In genomic region chrX:142902599-142902998, GRCm38 (mm10) we compare ENCODE assay signal across 23 mouse cellular contexts.
DNase-seq lines count a peak whose midpoint lies in the region; ATAC-seq and TF ChIP-seq lines count a peak whose summit lies in the region.
"Had no signal": no experiment of that assay in that cellular context is flagged by ENCODE, and none has a peak within 500 bp of the region (broad histone marks: within the 10 kb centered on the region; RNA-seq: fewer than 3 reads in every experiment).

No protein-coding gene starts in this region.

- dilution Hi-C loops in CH12.LX (cut with MboI; ENCODE audit: extremely low pct_ligation_motif_present, extremely low pct_unique_long_range_greater_than_20kb, low sequenced_read_pairs): no loop called here

- DNase-seq in kidney, adult 2 months: peak; percentile 23
- DNase-seq in kidney, adult 18-20 months: no peak
- no peak for DNase-seq in CH12.LX (ENCODE audit: extremely low read depth)
- DNase-seq in hindbrain, embryonic 10.5 days (ENCODE audit: low spot score): no peak
- DNase-seq in layer of hippocampus, adult 18-20 months (ENCODE audit: low spot score in 2 of 2): no peak
- DNase-seq: adrenal gland, adult 8-10 months; cerebellum, adult 18-20 months; cerebellum, postnatal 14 days; gastrocnemius, adult 2 months; heart, postnatal 36 days; liver, embryonic 13.5 days; thymus, adult 2 months; thymus, postnatal 4 days had no signal

- TF ChIP-seq POLR2A in kidney, adult 2 months (IDR thresholded peaks at IDR 0.05; ENCODE audit: low read depth, low read length): no peak
- TF ChIP-seq POLR2A in CH12.LX (IDR thresholded peaks at IDR 0.05; ENCODE audit: low read depth, low read length): no peak

- no peak overlapping the region for H3K9ac ChIP-seq in CH12.LX (ENCODE audit: insufficient read depth, low read depth)
- H3K9ac ChIP-seq in intestine, embryonic 15.5 days: no peak overlapping the region
- H3K9ac ChIP-seq in stomach, embryonic 15.5 days: no peak overlapping the region
- H3K9ac ChIP-seq: embryonic facial prominence, embryonic 12.5 days; heart, embryonic 15.5 days; hindbrain, embryonic 14.5 days; liver, embryonic 13.5 days had no signal

- H3K27ac ChIP-seq in kidney, adult 2 months (ENCODE audit: insufficient read depth, low read depth, low read length): no peak overlapping the region
- H3K27ac ChIP-seq in CH12.LX (ENCODE audit: insufficient read depth, low read depth): peak overlapping the region; percentile 41
- no peak overlapping the region for H3K27ac ChIP-seq in intestine, embryonic 15.5 days
- H3K27ac ChIP-seq in stomach, embryonic 15.5 days: no peak overlapping the region
- H3K27ac ChIP-seq in hindbrain, embryonic 10.5 days: no peak overlapping the region
- H3K27ac ChIP-seq: embryonic facial prominence, embryonic 12.5 days; gastrocnemius, adult 2 months; heart, embryonic 15.5 days; hindbrain, embryonic 14.5 days; kidney, postnatal 0 days; limb, embryonic 10.5 days; liver, embryonic 13.5 days; macrophage; midbrain, embryonic 10.5 days had no signal

- TF ChIP-seq RAD21 in CH12.LX (IDR thresholded peaks at IDR 0.05; ENCODE audit: low read depth, low read length): no peak

- H3K4me2 ChIP-seq in CH12.LX (ENCODE audit: insufficient read depth, low read depth, poor library complexity, severe bottlenecking): peak overlapping the region; percentile 67
- H3K4me2 ChIP-seq in intestine, embryonic 15.5 days (replicated peaks): no peak overlapping the region
- no peak overlapping the region for H3K4me2 ChIP-seq in stomach, embryonic 15.5 days
- H3K4me2 ChIP-seq: embryonic facial prominence, embryonic 12.5 days; heart, embryonic 15.5 days; hindbrain, embryonic 14.5 days; liver, embryonic 13.5 days had no signal

- H3K4me3 ChIP-seq in kidney, adult 2 months (ENCODE audit: insufficient read depth, low read depth, low read length): no peak overlapping the region
- H3K4me3 ChIP-seq in CH12.LX (replicated peaks in 1 of 3; ENCODE audit: low read depth in 2 of 3, low read length in 2 of 3, poor library complexity in 1 of 3): no peak overlapping the region
- no peak overlapping the region for H3K4me3 ChIP-seq in intestine, embryonic 15.5 days (replicated peaks)
- no peak overlapping the region for H3K4me3 ChIP-seq in stomach, embryonic 15.5 days (replicated peaks)
- H3K4me3 ChIP-seq in hindbrain, embryonic 10.5 days: no peak overlapping the region
- H3K4me3 ChIP-seq: embryonic facial prominence, embryonic 12.5 days; gastrocnemius, adult 2 months; heart, embryonic 15.5 days; limb, embryonic 10.5 days; liver, embryonic 13.5 days; midbrain, embryonic 10.5 days had no signal

- no peaks in the 10 kb centered on the region for H3K79me2 ChIP-seq in CH12.LX (replicated peaks; ENCODE audit: control insufficient read depth, extremely low read depth, insufficient read depth, poor library complexity, severe bottlenecking)

- no peak for TF ChIP-seq EP300 in CH12.LX (IDR thresholded peaks at IDR 0.05; ENCODE audit: low read length)

- peak; percentile 53 for ATAC-seq in intestine, embryonic 15.5 days
- peak; percentile 60; the same call in 1 of the 2 replicates for ATAC-seq in stomach, embryonic 15.5 days (ENCODE audit: insufficient read depth, low FRiP score, low read depth)
- ATAC-seq: forebrain, embryonic 14.5 days had no signal

- H3K4me1 ChIP-seq in kidney, adult 2 months (ENCODE audit: control insufficient read depth, insufficient read depth, low read length): peaks cover 8% of the 10 kb centered on the region; the same call in 1 of the 2 replicates
- peaks cover 5 to 17% of the 10 kb centered on the region in 2 experiments; a peak in 2 of 4 replicates for H3K4me1 ChIP-seq in CH12.LX (ENCODE audit: control insufficient read depth in 1 of 2, insufficient read depth in 2 of 2)
- no peaks in the 10 kb centered on the region for H3K4me1 ChIP-seq in intestine, embryonic 15.5 days (replicated peaks)
- no peaks in the 10 kb centered on the region for H3K4me1 ChIP-seq in stomach, embryonic 15.5 days
- H3K4me1 ChIP-seq in hindbrain, embryonic 10.5 days (replicated peaks): no peaks in the 10 kb centered on the region
- H3K4me1 ChIP-seq: embryonic facial prominence, embryonic 12.5 days; heart, embryonic 15.5 days; limb, embryonic 10.5 days; liver, embryonic 13.5 days; midbrain, embryonic 10.5 days had no signal

- H3K36me3 ChIP-seq in kidney, adult 2 months (ENCODE audit: control insufficient read depth, insufficient read depth, low read length): no peaks in the 10 kb centered on the region
- H3K36me3 ChIP-seq in CH12.LX (replicated peaks in 1 of 2; ENCODE audit: control insufficient read depth in 1 of 2, insufficient read depth in 1 of 2, low read length in 1 of 2): no peaks in the 10 kb centered on the region
- H3K36me3 ChIP-seq in intestine, embryonic 15.5 days: no peaks in the 10 kb centered on the region
- no peaks in the 10 kb centered on the region for H3K36me3 ChIP-seq in stomach, embryonic 15.5 days
- H3K36me3 ChIP-seq in hindbrain, embryonic 10.5 days: no peaks in the 10 kb centered on the region
- H3K36me3 ChIP-seq: embryonic facial prominence, embryonic 12.5 days; heart, embryonic 15.5 days; limb, embryonic 10.5 days; liver, embryonic 13.5 days; midbrain, embryonic 10.5 days had no signal

- no peaks in the 10 kb centered on the region for H3K27me3 ChIP-seq in kidney, adult 2 months (replicated peaks; ENCODE audit: control insufficient read depth, insufficient read depth, low read length)
- H3K27me3 ChIP-seq in CH12.LX (replicated peaks): no peaks in the 10 kb centered on the region
- H3K27me3 ChIP-seq in intestine, embryonic 15.5 days (replicated peaks): peaks cover under 1% of the 10 kb centered on the region; the same call in 1 of the 2 replicates
- H3K27me3 ChIP-seq in stomach, embryonic 15.5 days (replicated peaks): no peaks in the 10 kb centered on the region
- H3K27me3 ChIP-seq in hindbrain, embryonic 10.5 days (ENCODE audit: insufficient read depth, poor library complexity, severe bottlenecking): peaks cover 52% of the 10 kb centered on the region
- H3K27me3 ChIP-seq: heart, embryonic 15.5 days; liver, embryonic 13.5 days had no signal

- TF ChIP-seq CTCF in kidney, adult 2 months (conservative IDR thresholded peaks at IDR 0.05; ENCODE audit: insufficient read depth, insufficient read length, low read depth, low read length): no peak
- TF ChIP-seq CTCF in CH12.LX (conservative IDR thresholded peaks at IDR 0.05 in 1 of 2, IDR thresholded peaks at IDR 0.05 in 1 of 2; ENCODE audit: low read depth in 2 of 2, low read length in 2 of 2): no peak

- in situ Hi-C loops in CH12.LX (cut with MboI; ENCODE audit: low pct_ligation_motif_present, low pct_unique_long_range_greater_than_20kb, low sequenced_read_pairs): no loop called here

- no peaks in the 10 kb centered on the region for H3K9me3 ChIP-seq in CH12.LX (replicated peaks; ENCODE audit: low read length)
- H3K9me3 ChIP-seq in intestine, embryonic 15.5 days: no peaks in the 10 kb centered on the region
- H3K9me3 ChIP-seq in stomach, embryonic 15.5 days: no peaks in the 10 kb centered on the region
- no peaks in the 10 kb centered on the region for H3K9me3 ChIP-seq in hindbrain, embryonic 10.5 days
- H3K9me3 ChIP-seq: embryonic facial prominence, embryonic 12.5 days; heart, embryonic 15.5 days; limb, embryonic 10.5 days; liver, embryonic 13.5 days; midbrain, embryonic 10.5 days had no signal

- 29% methylated on average over 2 of the region's 2 CpGs for WGBS in kidney, adult 2 months
- whole genome bisulfite sequencing in intestine, embryonic 15.5 days: 45% methylated on average over 2 of the region's 2 CpGs
- 45% methylated on average over 2 of the region's 2 CpGs for WGBS in stomach, embryonic 15.5 days
- 81% methylated on average over 2 of the region's 2 CpGs for WGBS in hindbrain, embryonic 10.5 days

TF ChIP-seq in CH12.LX, 34 proteins besides CTCF, POLR2A, EP300 and RAD21:
- no peak for TF ChIP-seq MAZ (IDR thresholded peaks at IDR 0.05; ENCODE audit: low read depth, low read length)
- TF ChIP-seq TCF12 (IDR thresholded peaks at IDR 0.05; ENCODE audit: low read depth, low read length): no peak
- TF ChIP-seq ZC3H11A (IDR thresholded peaks at IDR 0.05; ENCODE audit: low read depth, low read length): no peak
